Comparison of ENCODE assay signal across 11 mouse cellular contexts in the genomic region with DNA sequence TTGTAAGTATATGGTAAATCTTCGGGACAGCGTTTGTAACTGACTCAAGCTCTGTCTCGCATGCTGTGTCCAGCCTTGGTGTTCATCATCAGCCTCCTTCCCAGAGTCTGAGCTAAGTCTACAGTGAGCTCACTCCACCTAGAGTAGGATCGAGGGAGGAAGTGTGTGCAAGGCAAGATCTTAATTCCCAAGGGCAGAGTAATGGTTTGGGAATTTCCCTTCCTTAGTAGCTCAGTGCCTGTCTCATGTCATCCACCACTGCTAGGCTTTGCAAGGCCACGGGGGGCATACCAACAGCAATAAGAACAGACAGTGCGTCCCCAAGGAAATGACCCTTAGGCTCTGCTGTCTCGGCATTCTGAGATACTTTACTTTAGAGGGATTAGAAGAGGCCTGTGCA.
DNase-seq lines count a peak whose midpoint lies in the region; ATAC-seq lines count a peak whose summit lies in the region.
"Had no signal": no experiment of that assay in that cellular context is flagged by ENCODE, and none has a peak within 500 bp of the region (broad histone marks: within the 10 kb centered on the region; RNA-seq: fewer than 3 reads in every experiment).

No protein-coding gene starts in this region.

- peak; percentile 17 for DNase-seq in Muller cell, postnatal 12 days (ENCODE audit: inconsistent ontology term)
- peak; percentile 22 for DNase-seq in embryo, embryonic 11 days
- peak; percentile 43 for DNase-seq in lung, postnatal 10 days
- DNase-seq in layer of hippocampus, adult 11-12 months (ENCODE audit: low spot score): no peak
- no peak for DNase-seq in urinary bladder, adult 2 months (ENCODE audit: low spot score)
- DNase-seq in midbrain, embryonic 11.5 days (ENCODE audit: low spot score, missing footprints): no peak
- DNase-seq: cerebellum, adult 8-10 months; left cerebral cortex, postnatal 4 days had no signal

- H3K27ac ChIP-seq in kidney, embryonic 15.5 days: peak overlapping the region; percentile 46
- H3K27ac ChIP-seq in midbrain, embryonic 11.5 days (ENCODE audit: low read depth, low read length): no peak overlapping the region

- peaks cover 25% of the 10 kb centered on the region; the same call in 1 of the 2 replicates for H3K4me1 ChIP-seq in kidney, embryonic 15.5 days
- peaks cover 7% of the 10 kb centered on the region for H3K4me1 ChIP-seq in midbrain, embryonic 11.5 days (ENCODE audit: control insufficient read depth, insufficient read depth, low read length)

- no peak overlapping the region for H3K9ac ChIP-seq in kidney, embryonic 15.5 days
- H3K9ac ChIP-seq in midbrain, embryonic 11.5 days (ENCODE audit: low read length): no peak overlapping the region

- H3K27me3 ChIP-seq in kidney, embryonic 15.5 days: no peaks in the 10 kb centered on the region
- H3K27me3 ChIP-seq in midbrain, embryonic 11.5 days (ENCODE audit: control insufficient read depth, insufficient read depth, low read length): no peaks in the 10 kb centered on the region

- 61% methylated on average over 7 of the region's 7 CpGs for WGBS in kidney, embryonic 15.5 days
- WGBS in midbrain, embryonic 11.5 days: 56% methylated on average over 7 of the region's 7 CpGs

- H3K36me3 ChIP-seq in kidney, embryonic 15.5 days: peaks cover 29% of the 10 kb centered on the region
- no peaks in the 10 kb centered on the region for H3K36me3 ChIP-seq in midbrain, embryonic 11.5 days (ENCODE audit: control insufficient read depth, insufficient read depth, low read length)
- H3K36me3 ChIP-seq: G1E had no signal

- H3K9me3 ChIP-seq in kidney, embryonic 15.5 days (replicated peaks): no peaks in the 10 kb centered on the region
- no peaks in the 10 kb centered on the region for H3K9me3 ChIP-seq in midbrain, embryonic 11.5 days (ENCODE audit: control insufficient read depth, low read length)
- H3K9me3 ChIP-seq: G1E; megakaryocyte, embryonic 14.5 days had no signal

- peak; percentile 67 for ATAC-seq in kidney, embryonic 15.5 days (replicated peaks; ENCODE audit: low FRiP score)
- no peak for ATAC-seq in midbrain, embryonic 11.5 days (ENCODE audit: low FRiP score)

- H3K4me2 ChIP-seq in kidney, embryonic 15.5 days: no peak overlapping the region
- H3K4me2 ChIP-seq in midbrain, embryonic 11.5 days: no peak overlapping the region

- no peak overlapping the region for H3K4me3 ChIP-seq in kidney, embryonic 15.5 days (replicated peaks)
- no peak overlapping the region for H3K4me3 ChIP-seq in midbrain, embryonic 11.5 days (ENCODE audit: low read depth, low read length)
- H3K4me3 ChIP-seq: megakaryocyte, embryonic 14.5 days had no signal

Comparison
In these comparisons a context has a peak if more than half of its experiments do, and no peak if none do; other contexts are left out.
1. DNase-seq: peak in Muller cell, postnatal 12 days (single experiment), embryo, embryonic 11 days (single experiment) and lung, postnatal 10 days (single experiment); none in layer of hippocampus, adult 11-12 months (single experiment), urinary bladder, adult 2 months (single experiment) and midbrain, embryonic 11.5 days (single experiment).